Mouse (Mus musculus): Measurements from ENCODE around the gene Foxs1.

The Foxs1 gene

DNA sequence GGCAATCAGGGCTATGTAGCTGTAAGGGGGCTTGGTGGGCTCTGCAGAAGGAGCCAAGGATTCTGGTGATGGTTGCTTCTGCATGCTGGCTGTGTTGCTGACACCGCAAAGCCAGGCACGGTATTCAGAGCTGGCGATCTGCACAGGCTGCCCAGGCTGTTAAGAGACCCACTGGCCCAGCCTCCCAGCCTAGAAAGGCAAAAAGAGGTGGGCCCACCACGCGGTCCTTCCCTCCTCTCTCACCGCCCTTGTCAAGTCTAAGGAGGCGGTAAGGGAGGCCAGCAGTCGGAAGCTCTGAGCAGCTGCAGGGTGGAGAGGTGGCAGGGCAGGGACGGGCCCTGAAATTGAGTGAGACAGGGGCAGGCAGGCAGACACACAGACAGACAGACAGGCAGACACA, at the start of gene Foxs1:
Foxs1 (minus strand) TSS at position 161 of the 400 bp plus-strand sequence.
- no peak for DNase-seq (ENCODE audit: low spot score in 2 of 2)

DNA sequence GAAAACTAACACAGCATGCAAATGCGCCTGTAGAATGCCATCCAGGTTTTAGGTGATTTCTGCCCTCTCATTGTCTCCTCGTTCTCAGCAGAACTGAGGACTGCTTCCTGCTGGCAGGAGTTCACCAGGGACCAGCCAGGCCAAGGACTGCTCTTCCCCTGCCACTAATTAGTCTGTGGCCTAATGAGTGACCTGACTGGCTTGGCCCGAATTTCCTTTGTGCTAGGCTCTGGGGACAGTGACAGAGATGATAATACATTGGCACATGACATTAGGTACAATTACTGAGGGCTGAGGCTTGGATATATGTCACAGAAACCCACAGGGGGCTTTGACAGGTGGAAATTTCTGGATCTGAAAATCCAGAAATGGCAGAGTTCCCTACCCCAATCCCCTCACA, 44.0 kb upstream of the Foxs1 start:
- DNase-seq (ENCODE audit: low spot score in 2 of 2): no peak

DNA sequence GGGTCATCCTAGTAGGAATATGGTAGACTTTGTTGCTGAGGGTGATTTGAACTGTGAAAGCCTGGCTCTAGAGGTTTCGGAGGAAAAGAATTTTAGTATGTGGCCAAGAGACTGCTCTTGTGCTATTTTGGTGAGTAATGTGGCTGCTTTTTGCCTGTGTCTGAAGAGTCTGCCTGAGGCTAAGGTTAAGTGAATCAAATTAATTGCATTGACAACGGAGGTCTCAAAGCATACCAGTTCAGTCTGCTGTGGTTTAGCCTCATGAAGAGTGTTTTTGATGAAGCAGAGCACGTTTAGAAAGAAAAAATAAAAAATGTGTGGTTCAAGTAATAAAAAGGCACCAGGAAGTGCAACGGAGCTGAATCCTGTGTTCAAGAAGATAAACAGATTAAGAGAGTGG, 32.5 kb upstream of the Foxs1 start:
- no peak for DNase-seq (ENCODE audit: low spot score in 2 of 2)

DNA sequence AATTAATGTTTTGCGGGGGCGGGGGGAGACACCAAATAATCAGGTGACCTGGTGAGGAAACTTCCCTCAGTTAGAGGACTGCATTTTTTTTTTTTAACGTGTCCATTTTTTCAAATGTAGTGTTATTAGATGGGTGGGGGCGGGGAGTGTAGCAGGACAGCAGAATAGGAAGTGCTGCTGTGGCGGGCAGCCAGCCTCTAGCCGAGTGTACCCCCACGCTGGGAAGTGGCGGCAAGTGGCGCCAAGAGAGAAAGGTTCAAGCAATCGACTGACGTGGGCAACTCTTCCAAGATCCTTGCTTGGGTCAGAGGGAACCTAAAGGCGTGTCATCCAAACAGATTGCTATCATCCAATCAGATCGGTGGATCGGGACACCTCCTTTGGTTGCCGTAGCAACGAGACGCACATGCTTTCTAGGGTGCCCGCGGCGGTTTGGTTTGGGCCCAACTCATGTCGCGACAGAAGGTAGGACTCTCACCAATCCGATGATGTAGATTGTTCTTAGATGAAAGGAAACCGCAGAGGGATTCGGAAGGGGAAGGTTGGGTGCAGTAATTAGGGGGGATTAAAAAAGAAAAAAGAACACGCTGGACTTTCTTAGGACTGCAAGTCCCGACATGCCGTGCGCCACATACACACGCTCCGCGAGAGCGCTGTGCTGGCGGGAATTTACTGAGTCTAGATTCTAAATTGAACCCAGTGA, 29.2 kb upstream of the Foxs1 start, which contains the start of gene Ttll9:
Ttll9 (plus strand) TSS at position 395 of the 703 bp plus-strand sequence.
- peak; percentile 39 to 76 for DNase-seq (ENCODE audit: low spot score in 2 of 2)

DNA sequence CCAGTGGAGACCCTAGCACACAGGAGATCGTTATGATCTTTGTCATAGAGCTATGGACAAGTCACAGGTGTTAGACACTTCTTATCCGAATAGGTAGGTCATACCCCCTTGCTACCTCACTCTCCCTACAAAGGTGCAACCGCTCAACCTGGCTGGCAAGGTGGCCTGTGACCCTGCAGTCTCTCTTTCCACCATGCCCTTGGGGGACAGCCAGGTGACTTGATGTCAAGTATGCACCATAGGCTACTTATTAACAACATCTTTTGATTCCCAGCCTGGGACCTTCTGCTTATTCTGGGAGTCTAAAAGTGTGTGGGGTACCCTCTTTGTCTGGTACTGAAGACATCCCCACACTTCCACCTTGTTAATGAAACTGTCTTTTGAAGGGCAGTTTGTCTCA, 25.1 kb upstream of the Foxs1 start:
- no peak for DNase-seq (ENCODE audit: low spot score in 2 of 2)

DNA sequence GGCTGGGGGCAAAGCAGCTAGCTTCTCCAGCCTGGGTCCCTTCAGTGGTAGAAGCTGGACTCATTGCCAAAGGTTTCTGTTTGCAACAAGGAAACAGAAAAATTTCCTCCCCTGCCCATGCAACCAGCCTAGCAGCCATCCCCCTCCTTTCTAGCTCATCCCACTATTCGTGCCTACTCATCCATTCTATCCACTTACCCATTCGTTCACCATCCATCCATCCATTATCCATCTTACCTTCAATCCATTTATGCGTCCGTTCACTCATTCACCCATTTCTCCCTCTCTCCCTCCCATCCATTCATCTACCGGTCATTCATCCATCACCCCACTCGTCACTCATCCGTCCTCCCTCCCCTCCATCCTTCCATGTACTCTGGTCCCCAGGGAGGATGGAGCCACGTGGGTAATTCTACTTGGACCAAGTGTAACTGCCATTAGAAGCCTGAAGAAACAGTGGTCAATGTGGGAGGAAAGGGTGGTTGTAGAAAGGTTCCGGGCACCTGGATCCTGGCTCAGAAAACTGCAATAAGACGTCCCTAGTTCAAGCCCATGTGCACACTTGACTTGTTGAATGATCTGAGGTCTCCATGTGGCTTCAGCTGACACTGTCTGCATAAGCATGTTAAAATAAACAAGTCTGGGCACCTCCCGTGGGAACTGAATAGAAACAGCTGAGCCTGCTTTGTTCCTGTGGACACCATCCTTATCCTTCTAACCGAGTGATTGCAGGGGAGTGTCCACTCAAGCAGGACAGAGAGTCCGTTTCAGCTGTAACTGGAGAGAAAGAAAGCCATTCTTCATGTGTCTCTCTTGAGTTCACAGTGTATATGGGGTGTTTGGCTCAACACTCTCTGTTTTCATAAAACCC, 19.1 kb upstream of the Foxs1 start:
- no peak for DNase-seq (ENCODE audit: low spot score in 2 of 2)

DNA sequence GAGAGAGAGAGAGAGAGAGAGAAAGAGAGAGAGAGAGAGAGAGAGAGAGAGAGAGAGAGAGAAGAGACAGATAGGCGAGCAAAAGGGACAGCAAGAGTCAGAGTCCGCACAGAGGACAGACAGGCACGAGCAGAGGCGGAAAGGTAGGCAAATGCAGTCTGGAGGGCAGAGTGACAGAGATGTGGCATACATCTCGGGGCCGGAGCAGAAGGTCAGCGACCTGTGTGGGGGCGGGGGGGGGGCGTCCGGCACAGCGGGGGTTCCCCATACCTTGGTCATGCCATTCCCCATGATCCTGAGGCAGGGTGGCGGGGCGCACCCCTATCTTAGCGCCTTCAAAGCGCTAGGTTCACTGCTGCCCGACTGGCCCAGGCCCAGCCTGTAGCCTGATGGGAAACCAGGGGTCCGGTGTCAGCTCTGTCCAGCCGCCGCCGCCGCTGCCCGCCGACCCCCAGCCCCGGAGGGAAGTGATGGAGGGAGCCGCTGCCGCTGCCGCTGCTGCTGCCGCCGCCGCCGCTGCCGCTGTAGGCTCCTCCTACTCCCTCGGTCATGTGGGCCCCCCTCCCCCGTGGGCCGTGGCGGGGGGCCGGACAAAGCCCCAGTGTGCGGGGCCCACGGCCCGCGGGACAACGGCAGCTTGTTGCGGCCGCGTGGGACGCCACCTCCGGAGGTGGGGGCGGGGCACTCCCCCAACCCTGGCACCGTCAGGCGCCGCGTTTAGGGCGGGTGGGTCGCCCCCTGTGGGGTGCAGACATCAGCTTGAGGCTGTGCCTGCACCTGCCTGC, 18.2 kb upstream of the Foxs1 start, which contains the start of gene Dusp15:
Dusp15 (minus strand) TSS at position 634 of the 785 bp plus-strand sequence.
- DNase-seq (ENCODE audit: low spot score in 2 of 2): peak in 1 of 2 experiments; percentile 56

DNA sequence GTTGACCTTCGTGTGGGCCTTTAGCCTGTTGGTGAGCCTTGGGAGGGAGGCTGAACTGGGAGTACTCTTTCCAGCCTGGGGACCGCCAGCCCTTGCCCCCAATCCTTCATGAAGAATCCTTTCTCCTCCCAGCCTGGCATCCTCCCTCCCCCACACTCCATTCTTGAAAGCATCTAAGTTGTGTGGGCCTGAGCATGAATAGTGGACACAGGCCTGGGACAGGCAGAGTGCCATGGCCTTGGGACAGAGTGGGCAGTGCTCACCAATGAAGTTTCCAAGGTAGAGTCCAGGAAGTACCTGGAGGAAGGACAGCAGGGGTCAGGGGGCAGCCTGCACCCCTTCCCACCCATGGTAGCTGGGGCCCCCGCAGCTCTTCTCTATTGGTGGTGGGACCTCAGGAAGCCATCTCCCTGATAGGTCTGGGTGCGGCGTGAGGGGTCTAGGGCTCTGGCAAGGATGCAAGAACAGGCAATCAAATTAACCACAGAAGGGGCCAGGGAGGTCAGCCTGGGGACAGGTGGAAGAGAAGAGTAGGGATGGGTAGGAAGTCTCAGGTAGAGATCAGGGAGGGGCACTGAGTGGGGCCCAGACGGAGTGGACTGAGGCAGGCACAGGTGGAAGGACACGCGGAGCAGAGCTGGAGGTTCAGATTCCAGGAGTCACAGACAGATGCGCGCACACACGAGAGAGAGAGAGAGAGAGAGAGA, 17.5 kb upstream of the Foxs1 start:
- no peak for DNase-seq (ENCODE audit: low spot score in 2 of 2)

DNA sequence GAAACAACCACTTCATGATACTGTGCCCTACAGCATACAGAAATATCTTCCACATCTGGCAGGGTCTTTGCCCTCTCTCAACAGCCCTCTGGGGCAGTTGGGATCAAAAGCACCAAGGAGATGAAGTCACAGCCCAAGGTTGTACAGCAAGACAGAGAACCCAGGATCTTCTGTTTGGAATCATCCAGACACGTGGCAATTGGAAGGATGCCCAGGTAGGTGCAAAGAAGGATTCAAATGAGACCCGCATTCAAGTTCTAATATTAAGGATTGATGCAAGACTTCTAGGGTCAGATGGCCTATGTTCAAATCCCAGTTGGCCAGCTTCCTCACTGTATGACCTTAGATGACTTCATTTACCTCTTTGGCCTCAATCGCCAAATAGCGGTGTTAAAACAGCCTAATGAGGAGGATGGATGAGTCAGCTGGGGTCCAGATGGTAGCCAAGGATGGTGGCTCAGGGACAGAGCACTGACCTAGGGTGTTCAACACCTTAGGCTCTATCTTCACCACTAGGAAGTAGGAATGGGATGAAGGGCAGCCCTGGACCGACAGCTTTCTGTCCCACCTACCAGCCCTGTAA, 15.5 kb upstream of the Foxs1 start:
- DNase-seq (ENCODE audit: low spot score in 2 of 2): no peak

DNA sequence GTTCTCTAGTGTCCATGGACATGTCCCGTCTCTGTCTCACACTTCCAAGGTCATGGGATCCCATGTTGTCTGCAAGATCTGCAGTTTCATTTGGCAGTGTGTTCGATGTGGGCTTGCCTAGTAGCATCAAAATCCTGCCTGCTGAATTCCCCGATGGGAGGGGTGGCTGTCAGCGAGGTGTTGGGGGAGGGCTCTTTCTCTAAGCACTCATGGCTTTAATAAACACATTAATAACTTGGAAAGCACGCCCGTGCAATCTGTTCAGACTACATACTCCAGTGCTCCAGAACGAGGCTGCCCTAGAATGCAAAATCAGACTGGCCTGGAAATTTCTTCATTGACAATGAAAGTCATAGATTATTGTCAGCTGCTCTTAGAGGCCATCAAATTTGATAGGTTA, 14.1 kb upstream of the Foxs1 start:
- DNase-seq (ENCODE audit: low spot score in 2 of 2): no peak

DNA sequence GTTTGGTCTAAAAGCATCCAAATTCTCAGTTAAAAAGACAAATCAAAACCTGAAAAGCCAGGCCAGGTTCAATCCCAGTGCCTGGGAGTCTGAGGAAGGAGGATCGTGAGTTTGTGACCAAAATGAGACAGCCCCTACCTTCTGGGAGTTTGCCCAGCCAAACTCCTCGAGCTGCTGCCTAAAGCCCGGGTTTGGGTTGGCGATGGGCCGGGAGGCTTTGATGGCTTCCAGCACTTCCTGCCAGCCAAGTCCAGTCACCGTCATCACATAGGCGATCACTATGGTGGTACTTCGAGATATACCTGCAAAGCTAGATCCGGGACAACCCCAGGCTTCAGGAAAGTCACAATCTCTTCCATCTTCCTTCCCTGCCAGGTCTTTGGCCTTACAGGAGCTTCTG, 11.0 kb upstream of the Foxs1 start:
- no peak for DNase-seq (ENCODE audit: low spot score in 2 of 2)

DNA sequence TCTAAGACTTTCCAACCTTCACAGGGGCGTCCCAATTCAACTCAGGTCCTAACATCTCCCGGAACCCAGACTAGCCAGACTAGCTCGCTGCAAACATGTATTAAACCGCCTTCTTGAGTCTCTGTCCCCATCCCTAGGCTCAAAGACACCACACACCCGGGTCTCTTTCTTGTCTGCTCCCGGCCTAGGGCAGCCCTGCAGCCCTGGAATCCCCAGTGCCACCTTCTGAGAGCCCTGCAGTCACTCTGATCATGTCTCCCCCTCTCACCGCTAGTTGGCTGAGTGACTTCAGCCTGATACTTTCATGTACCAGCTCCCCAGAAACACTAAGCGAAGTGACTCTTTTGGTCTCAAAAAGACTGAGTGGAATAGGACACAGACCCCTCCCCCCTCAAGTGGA, 10.6 kb upstream of the Foxs1 start:
- DNase-seq (ENCODE audit: low spot score in 2 of 2): no peak

DNA sequence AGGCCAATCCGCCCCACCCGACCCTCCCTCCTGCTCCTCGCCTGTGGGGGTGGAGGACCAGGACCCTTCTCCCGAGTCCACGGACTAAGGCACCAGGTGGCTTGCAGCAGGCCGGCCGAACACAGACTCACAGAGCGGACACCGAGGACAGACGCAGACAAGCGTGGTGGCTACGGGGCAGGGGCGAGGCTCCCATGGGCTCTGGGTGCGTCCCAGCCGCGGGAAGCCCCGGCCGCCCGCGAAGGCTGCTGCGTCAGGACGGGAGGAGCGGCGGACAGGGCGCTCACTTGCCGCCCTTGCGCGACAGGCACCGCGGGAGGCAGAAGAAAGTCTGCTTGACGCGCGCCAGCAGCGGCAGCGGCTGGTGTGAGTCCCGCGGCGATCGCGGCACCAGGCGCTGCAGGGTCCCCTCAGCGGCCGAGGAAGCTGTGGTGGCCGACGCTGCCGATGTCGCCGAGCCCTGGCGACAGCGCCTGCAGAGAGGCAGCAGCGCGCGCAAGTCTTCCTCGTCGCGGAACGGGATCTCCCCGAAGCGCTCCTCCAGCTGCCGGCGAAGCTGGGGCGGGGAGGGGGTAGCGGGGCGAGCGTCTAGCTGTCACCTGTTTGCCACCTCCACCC, 10.0 kb upstream of the Foxs1 start:
- DNase-seq (ENCODE audit: low spot score in 2 of 2): no peak

DNA sequence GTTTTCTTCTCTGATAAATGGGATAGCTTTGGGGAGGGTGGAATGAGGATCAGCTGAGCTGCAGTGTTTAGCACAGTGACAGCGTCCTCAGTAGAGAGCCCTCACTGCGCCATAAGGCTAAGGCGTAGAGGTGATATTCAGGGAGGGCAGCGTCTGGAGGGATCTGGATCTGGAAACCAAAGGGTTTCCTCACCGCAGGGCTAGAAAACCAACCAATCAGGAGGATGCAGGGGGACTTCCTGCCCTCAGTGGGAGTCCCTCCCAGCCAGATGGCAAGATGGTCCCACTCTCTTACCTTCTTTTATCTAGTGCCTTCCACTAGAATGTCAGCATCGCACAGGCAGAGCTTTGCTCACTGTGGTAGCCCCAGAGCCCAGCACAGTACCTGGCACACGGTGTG, 8.8 kb upstream of the Foxs1 start:
- DNase-seq (ENCODE audit: low spot score in 2 of 2): no peak

DNA sequence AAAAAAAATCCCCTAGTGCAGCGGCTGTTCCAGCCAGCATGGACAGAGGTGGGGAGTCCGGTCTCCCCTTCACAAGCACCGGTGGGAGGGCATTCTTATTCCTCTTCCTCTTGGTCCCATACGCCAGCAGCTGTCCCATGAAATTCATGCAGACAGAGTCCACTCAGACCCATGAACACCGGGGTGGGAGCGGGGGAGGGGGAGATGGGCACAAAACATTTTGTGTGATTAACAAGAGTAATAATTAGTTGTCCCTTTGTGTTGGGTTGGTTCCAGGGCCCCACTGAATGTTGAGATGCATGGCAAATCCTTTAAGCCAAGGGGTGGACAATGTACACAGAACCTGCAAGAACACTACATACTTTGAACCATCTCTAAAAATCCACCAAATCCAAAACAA, 8.1 kb upstream of the Foxs1 start:
- no peak for DNase-seq (ENCODE audit: low spot score in 2 of 2)

DNA sequence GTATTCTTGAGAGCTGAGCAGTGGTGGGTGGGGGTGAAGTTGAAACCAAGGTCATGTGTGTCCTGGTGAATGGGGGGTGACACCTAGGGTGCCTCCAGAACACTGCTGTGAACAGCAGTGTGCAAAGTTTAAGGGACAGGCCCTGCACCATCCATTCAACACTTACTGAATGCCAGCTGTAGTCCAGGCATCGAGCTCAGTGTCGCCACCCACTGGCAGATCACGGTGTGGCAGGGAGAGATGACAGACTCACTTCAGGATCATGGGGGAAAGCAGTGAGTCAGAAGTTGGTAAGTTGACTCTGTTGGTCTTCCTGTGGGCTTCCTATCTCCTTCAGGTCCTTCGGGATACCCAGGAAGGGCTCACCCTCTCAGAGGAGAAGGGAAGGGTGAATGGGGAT, 6.8 kb upstream of the Foxs1 start:
- peak in 1 of 2 experiments; percentile 71 for DNase-seq (ENCODE audit: low spot score in 2 of 2)

DNA sequence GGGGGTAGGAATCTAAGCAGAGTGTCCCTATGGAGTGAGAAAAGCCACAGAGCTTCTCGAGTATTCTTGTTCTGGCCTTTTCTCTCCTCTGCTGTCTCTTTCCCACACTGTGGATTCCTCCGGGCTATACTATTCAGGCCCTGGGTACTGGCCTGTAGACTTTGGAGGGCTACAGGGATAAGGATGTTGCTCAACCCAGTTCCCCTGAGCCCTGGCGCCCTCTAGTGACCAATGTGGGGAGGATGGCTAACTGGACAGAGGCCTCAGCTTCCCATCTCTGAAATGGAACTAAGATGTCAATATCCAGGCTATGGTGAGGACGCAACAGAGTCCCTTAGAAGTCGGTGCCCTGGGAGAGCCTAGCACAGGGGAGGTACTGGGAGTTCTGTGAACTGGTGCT, 606 bp upstream of the Foxs1 start:
- DNase-seq (ENCODE audit: low spot score in 2 of 2): peak in 1 of 2 experiments; percentile 59

DNA sequence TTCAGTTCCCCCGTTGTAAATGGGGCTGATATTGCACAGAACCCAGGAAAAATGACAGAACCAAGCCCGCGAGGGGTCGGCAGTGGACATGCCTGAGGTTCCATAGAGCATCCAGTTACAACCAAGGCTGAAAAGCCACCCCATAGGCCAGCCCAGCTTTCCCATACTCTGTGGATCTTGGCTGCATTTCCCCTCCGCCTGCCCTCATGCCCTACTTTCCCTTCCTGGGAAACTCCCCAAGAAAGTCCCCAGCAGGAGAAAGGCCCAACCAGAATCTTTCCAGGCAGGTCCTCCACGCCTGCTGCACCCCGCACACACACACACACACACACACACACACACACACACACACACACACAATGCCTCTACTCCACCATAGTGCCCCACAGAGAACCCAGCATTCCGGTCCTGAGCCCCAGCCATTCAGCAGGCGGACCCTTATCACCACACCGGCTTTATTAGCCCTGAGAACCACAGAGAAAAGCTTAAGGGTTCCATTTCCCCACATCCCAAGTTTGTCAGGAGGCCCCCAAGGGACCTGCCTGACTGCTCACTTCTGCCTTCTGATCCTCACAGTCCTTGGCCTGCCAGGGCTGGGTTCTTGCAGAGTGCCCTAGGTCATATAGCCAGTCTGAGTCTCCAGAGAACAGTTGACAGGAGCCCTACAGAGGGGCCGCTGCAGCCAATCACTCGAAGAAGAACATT, 1.4 kb downstream of the Foxs1 start:
- DNase-seq (ENCODE audit: low spot score in 2 of 2): no peak

DNA sequence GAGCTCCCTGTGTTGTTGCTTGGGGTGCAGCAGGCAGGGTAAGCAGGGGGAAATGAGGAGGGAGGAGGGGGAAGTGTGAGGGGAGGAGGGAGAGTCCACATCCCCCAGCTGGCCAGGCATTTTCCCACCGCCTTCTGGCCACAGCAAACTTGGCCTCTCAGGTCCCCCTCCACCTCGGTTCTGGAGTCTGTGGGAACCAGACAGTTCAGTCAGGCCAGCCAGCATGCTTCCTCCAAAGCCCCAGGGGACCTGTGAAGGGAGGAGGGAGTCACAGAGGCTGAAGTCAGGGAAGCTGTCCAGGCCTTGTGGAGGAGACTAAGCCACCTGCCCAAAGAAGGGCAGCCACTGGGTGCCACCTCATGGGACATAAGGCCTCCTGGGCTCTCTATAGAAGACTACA, 2.7 kb downstream of the Foxs1 start:
- DNase-seq (ENCODE audit: low spot score in 2 of 2): no peak

DNA sequence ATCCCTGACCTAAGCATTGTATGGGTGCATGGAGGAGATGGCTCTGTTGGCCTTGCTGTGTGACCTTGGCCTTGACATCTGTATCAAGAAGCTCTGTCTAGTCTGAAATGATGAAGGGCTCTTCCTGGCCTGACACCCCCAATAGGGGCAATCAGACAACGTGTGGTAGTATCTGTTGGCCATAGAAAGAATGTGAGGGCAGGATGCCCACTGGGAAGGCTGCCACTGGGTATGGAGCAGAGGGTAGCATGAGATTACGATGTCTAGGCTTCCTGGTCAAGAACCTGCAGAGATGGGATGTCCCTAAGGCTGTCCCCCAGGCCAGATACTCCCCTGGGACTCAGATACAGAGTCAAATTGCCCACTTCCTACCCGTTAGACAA, 4.0 kb downstream of the Foxs1 start:
- DNase-seq (ENCODE audit: low spot score in 2 of 2): no peak
